Mouse (Mus musculus): ENCODE data around the gene Olfr67.
"Not testable (repeated sequence)": the region's sequence is repeated elsewhere in the genome, so short reads cannot be mapped to it uniquely, and the experiment has no call there.

Gene Olfr67

DNA sequence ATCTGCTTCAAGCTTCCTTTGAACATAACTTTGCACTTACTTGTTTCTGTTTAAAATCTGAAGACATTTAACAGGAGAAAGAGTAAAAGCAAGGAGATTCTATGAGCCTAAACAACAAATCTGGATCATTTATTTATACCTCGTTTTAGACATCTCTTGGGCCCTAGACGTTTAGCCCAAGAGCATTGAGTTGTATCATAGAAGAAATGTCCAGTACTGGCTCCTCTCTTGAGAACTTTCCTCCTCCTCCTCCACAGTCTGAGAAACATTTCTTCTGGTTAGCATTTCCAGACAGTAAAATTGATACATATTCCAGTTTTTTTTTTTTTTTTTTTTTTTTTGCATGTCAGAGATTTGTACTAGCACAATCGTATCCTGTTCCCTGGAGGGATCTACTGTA lies at the start of gene Olfr67:
Gene Olfr67 (minus strand): TSS at position 101 of the 400 bp plus-strand sequence.
- no peak for DNase-seq (ENCODE audit: low spot score)

DNA sequence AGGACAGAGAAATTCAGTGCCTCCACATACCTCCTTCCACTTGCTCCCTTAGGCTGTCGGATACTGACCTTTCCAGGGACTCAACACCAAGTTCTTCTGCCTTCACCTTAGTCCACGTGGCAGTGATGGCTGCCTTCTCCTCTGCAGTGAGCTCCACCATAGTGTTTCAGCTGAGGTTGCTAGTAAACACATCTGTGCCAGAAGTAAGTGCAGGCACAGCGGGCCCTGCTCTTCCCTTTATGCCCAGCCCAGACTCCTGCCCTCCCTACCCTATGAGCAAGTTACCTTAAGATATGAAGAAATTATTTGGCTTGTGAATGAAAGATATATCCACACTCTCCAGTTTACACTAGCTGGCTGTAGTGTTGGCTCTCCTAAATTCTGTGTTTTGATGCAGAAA lies 48.6 kb upstream of the Olfr67 start, which contains the start of gene Hbb-bh2:
Gene Hbb-bh2 (minus strand): TSS at position 253 of the 400 bp plus-strand sequence.
- DNase-seq (ENCODE audit: low spot score), result no peak

DNA sequence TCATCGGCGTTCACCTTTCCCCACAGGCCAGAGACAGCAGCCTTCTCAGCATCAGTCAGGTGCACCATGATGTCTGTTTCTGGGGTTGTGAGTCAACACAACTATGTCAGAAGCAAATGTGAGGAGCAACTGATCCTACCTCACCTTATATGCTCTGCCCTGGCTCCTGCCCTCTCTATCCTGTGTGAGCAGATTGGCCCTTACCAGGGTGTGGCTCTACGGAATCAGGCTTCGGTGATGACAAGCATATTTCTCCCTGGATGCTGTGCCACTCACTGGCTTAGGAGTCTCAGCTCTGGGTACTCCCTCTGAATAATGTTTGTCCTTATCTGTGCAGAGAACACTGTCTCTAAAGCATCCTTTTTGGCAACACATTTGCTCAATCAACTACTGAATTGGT lies 36.2 kb upstream of the Olfr67 start, which contains the start of gene Hbb-bs:
Gene Hbb-bs (minus strand): TSS at position 289 of the 400 bp plus-strand sequence.
- peak; percentile 94 for DNase-seq (ENCODE audit: low spot score)

DNA sequence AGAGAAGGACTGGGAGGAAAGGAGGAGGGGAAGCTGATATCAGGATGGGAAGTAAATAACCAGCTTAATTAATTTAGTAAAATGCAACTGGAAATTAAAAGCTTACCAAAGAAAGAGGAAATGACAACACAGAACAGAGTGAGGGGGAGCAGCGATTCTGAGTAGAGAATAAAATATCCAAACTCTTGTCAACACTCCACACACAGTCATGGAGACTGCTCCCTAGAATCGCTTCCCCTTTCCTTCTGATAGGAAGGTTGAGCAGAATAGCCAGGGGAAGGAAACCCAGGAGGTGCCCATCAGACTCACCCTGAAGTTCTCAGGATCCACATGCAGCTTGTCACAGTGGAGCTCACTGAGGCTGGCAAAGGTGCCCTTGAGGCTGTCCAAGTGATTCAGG lies 35.5 kb upstream of the Olfr67 start:
- not testable (repeated sequence) for DNase-seq (ENCODE audit: low spot score)

DNA sequence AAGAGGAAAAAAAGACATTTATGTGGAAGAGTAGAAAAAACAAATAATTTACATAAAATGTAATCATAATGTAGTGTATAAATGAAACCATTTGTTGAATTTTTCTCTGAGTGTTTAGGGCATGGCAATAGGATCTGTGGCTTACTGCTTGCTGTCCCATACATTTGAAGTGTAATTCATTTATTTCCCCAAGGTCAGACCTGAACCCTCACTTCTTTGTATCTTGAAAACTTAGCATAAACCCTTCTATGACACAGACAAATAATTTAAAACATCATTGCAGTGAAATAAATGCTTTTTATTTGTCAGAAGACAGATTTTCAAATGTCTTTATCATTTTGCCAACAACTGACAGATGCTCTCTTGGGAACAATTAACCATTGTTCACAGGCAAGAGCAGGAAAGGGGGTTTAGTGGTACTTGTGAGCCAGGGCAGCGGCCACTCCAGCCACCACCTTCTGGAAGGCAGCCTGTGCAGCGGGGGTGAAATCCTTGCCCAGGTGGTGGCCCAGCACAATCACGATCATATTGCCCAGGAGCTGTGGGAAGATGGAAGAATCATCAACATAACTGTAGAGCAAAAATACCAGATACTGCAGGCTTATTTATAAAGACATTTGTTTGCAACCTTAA lies 34.8 kb upstream of the Olfr67 start:
- DNase-seq (ENCODE audit: low spot score), result peak; percentile 87

DNA sequence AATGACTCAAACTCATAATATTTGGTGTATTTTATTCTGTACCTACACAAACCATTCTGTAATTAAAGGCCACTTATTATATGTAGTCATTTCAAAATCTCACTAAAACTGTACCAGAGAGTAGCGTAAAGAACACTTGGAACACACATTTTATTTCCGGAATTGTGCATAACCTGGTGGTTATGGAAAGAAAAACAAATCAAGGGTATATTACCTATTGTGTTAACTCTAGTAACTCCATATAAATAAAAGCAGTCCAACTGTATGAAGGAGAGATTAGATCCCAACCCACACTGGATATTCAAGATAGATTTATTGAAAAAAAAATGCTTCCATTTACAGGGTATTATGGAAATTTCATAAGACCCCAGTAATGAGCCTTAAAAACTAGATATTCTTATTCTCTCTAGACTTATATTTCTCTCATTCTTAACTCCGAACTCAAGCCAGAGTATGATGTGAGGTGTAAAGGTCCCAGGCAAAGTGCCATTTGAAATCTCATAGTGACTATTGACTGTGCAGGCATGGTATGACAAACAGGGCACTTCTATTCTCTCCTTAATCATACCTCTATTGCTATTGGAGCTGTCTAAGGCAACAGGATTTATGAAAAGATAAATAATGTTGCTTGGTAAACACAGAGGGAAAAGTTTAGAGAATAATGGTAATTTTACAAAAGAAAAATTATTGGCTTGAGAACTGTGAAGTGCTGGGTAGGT lies 34.1 kb upstream of the Olfr67 start:
- DNase-seq (ENCODE audit: low spot score), result peak; percentile 84

DNA sequence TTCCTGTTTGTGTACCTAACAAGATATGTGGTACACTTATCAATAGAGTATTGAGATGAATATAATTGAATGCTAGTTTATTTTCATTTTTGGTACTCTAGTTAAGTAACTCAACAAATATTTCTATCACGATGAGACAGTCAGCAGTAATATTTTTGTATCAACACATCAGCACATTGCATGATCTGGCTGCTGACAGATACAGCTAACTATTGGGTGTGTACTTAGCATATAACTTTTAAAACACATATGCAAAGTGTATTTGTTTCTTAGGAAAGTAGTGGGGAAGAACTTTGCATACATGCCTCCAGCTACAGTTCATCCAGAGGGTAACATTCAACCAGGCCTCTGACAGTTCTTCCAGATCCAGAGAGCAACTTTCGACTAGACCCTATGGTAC lies 33.0 kb upstream of the Olfr67 start:
- peak; percentile 60 for DNase-seq (ENCODE audit: low spot score)

DNA sequence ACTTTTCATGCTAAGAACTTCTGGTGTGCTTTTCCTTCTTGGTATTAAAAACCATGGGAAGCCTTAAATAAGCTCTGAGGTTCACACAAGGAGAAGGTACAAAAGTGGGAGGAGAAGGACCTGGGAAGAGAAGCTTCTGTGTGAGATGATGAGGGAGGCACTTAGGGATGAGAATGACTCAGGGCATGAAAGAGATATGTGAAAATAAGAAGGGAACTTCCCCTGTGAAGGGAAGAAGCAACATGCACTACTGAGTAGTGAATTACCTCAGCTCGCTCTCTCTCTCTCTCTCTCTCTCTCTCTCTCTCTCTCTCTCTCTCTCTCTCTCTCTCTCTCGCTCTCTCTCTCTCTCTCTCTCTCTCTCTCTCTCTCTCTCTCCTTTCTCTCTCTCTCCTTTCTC lies 23.5 kb upstream of the Olfr67 start:
- peak; percentile 42 for DNase-seq (ENCODE audit: low spot score)

DNA sequence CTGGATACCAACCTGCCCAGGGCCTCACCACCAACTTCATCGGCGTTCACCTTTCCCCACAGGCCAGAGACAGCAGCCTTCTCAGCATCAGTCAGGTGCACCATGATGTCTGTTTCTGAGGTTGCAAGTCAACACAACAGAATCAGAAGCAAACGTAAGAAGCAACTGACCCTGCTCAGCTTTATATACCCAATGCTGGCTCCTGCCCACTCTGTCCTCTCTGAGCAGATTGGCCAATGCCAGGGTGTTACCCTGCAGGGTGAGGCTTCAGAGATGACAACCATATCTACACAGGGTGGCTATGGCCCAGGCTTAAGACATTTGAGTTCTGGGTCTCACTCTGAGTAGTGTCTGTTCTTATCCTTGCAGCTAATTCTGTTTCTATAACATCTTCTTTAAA lies 22.1 kb upstream of the Olfr67 start, which contains the start of gene Hbb-bt:
Gene Hbb-bt (minus strand): TSS at position 231 of the 400 bp plus-strand sequence.
- DNase-seq (ENCODE audit: low spot score), result peak; percentile 92

DNA sequence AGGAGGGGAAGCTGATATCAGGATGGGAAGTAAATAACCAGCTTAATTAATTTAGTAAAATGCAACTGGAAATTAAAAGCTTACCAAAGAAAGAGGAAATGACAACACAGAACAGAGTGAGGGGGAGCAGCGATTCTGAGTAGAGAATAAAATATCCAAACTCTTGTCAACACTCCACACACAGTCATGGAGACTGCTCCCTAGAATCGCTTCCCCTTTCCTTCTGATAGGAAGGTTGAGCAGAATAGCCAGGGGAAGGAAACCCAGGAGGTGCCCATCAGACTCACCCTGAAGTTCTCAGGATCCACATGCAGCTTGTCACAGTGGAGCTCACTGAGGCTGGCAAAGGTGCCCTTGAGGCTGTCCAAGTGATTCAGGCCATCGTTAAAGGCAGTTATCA lies 21.5 kb upstream of the Olfr67 start:
- not testable (repeated sequence) for DNase-seq (ENCODE audit: low spot score)

DNA sequence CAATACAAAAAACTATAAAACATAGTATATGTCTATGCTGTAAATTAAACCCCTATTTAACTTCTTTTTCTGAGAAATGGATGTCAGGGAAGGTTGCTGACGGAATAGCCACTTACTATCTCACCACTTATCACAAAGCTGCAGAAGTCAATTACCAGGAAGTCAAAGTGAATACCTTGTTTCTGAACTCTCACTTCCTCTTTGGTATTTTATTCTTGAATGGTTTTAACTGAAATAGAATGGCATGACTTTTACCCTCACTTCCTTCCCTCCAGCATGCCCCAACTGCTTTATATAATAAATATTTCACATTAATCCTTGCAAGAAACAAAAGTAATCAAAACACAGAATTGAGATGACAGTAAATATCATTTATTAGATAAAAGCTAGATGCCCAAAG lies 20.6 kb upstream of the Olfr67 start:
- DNase-seq (ENCODE audit: low spot score), result peak; percentile 85

DNA sequence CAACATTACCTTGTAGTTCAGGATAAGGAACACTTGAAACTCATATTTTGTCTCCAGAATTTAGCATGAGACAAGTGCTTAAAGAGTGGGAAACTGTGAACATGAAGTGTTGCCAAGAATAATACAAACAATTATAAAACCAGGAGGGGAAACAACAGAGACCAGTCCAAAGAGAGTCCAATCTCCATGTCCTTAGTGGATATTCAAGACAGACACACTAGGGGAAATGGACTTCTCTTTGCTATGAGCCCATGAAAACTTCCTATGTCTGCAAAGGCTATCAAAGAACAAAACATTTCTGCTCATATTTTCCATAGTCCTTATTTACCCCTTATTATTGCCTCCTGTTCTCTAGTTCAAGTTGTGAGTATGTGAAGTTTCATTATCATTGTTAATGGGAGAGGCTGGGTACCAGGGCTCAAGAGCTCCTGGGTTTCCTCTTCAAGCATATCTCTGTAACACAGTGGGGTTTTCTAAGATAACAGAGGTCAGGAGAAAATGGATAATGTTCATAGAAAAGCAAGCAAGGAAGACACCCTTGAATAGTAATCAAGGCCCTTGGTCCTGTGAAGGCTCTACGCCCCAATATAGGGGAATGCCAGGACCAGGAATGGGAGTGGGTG lies 19.7 kb upstream of the Olfr67 start:
- DNase-seq (ENCODE audit: low spot score), result peak; percentile 85

DNA sequence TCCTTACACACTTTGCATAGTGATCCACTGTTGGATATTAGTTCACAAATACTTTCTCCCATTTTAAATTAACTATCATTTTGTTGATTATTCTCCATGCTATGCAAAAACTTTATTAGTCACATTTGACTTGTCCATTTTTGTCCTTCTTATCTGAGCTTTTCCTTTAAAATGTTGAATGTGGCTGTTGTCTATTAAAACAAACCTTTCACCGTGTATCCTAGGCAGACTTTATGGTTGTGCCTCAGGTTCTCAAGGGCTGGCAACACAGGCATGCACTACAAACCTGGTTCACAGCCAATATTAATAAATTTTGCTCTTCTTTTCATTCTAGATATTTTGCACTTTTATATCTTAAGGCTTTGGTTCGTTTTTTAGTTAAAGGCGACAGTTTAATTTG lies 19.1 kb upstream of the Olfr67 start:
- DNase-seq (ENCODE audit: low spot score), result peak; percentile 71

DNA sequence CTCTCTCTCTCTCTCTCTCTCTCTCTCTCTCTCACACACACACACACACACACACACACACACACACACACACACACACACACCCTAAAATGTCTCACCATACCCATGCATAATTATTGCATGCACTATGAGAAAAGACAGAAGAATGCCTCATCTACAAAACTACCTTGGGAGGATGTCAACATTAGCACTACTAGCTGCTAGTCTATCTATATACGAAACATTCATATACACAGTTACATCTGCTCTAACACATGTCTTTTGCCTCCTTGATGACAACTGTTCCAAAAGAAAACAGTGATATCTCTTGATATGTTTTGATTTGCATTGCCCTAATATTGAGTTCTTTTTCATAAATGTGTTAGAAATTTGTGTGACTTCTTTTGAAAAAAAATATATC lies 18.7 kb upstream of the Olfr67 start:
- peak; percentile 60 for DNase-seq (ENCODE audit: low spot score)

DNA sequence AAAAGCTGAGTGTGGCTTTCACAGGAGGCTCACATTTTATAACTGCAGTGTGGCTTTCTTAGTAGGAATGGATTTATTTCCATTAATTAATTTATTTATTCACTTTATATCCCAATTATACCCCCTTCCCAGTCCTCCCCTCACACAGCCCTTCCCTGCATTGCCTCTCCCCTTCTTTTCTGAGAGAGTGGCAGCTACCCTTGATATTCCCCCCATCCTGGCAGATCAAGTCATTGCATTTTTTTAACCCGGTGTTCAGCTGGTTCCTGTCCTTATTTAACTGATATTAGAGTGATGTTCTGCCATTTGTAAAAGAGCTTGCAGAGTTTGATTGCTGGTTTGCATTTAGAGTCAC lies 18.2 kb upstream of the Olfr67 start:
- DNase-seq (ENCODE audit: low spot score), result peak; percentile 44

DNA sequence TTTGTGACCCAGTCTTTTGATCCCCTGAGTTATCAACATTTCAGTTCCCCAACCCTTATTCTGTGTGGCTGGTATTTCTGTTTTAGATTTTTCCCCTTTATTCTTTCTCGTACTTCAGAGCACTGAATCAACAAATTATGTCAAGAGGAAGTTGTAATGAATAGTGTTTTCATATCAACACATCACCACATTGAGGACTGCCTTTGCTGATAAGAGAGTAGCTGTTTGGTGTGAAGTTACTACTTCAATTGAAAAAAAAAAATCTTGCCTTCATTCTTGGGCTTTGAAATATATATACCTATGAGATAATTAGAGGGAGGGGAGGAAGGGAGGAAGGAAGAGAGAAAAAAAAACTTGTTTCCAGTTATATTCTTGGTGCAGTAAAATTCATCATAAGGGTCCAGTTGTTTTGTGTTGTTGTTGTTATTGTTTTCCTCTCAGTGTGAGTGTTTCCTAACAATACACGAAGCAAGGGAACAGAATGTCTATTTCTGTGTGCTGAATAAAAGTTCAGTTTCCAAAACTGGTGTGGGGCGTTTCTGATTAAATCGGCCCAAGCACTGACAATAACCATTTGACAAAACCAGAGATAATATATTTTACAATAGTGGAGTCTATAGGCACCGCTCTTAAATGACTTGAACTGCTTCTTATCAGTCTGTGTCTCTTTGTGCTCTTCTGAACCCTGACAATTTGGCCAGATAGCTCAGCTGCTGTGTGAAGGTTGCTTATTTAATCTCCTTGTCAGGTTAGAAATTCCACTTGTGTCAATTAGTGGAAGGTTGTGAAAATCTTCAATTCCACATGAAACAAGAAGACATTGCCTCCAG lies 17.6 kb upstream of the Olfr67 start:
- DNase-seq (ENCODE audit: low spot score), result peak; percentile 90

DNA sequence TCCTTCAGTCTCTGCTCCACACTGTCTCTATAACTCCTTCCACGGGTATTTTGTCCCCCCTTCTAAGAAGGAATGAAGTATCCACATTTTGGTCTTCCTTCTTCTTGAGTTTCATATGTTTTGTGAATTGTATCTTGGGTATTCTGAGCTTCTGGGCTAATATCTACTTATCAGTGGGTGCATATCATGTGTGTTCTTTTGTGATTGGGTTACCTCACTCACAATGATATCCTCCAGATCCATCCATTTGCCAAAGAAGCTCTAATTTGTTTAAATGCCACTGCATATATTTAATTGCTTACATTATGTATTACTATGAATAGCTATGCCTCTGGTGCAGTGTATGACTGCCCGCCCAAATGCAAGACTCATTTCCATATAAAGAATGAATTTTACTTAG lies 16.5 kb upstream of the Olfr67 start:
- DNase-seq (ENCODE audit: low spot score), result not testable (repeated sequence)

DNA sequence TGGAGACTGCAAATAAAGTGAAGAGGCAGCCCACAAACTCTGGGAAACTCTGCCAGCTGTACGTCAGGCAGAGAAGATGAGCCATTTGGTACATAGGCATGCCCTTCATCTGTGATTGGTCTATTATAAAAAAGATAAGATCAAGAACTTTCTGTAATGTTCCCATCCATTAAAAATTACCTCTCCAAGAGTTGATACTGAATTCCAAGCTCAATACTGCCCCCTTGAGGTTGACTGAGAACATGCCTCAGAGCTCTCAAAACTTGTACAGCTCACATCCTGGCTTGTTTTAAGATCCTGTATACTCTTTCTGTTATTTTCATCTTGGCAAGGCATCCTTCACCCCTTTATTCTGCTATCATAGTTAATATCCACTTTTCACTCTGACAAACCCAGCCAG lies 15.2 kb upstream of the Olfr67 start:
- peak; percentile 83 for DNase-seq (ENCODE audit: low spot score)

DNA sequence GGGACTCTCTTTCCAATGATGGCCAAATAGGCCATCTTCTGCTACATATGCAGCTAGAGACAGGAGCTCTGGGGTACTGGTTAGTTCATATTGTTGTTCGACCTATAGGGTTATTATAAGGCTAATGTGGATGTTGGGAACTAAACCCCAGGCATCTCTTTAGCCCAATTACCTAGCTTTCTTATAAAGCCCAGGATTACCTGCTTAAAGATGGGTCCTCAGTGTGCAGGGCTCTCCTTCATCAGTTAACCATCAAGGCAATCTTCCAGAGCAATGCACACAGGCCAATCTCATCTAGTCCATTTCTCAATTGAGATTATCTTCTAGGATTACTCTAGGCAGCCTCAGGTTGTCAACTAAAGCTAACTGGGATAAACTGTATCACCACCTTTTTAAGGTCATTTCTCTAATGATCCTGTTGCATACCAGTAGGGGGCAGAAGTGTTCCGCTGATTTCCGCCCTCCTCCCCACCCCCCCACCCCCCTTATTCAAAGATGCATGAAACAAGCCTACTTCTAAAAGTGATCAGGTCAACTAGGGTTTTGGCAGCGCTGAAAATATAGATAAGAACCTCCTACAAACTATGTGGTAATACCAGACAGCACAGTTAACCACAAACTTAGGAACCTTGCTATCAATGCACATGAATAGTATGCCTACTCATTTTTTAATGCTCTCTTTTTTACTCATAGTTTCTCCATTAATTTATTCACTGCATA lies 1.2 kb upstream of the Olfr67 start:
- peak; percentile 64 for DNase-seq (ENCODE audit: low spot score)

DNA sequence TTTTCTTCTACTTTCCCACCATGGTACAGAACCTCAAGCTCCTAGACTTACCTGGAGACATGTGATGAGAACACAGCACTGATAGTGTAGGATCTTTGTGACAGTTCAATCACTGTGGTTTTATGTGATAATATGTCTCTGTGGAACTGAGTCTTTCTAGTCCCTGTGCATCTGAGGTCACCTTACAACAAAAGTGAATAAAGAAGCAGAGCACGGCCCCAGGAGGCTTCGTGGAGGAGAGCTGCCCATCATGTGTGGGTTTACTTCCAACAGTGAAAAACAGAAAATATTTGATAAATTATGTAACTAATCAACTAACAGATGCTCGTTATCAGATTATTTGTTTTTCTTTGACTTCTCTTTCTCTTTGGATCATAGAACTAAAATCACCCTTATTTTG lies 12.0 kb downstream of the Olfr67 start, which contains the start of gene Olfr68:
Gene Olfr68 (minus strand): TSS at position 101 of the 400 bp plus-strand sequence.
- no peak for DNase-seq (ENCODE audit: low spot score)

DNA sequence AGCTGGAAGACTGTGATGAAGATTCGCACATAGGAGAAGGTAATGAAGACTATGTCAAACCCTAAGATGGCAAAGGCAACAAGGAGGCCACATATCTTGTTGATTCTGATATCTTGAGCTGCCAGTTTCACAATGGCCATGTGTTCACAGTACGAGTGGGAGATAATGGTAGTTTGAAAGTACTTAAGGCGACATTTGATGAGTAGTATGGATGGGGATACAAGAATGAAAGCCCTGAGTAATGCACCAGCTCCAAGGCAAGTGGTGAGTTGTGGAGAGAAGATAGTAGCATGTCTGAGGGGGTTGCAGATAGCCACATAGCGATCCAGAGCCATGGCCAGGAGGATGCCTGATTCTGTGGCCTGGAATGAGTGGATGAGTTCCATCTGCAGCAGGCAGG lies 14.0 kb downstream of the Olfr67 start:
- DNase-seq (ENCODE audit: low spot score), result peak; percentile 18
